Mouse (Mus musculus) testis, adult 2 months (tissue): ENCODE data around the gene Ufsp1. TPM values are rescaled to one million over a fixed set of nuclear protein-coding genes. Genes with fewer than 3 reads are reported as not detected.

ENCODE experiments used
- H3K27ac ChIP-seq: fragments of 200-500 bp; 2 replicates; pipeline ENCODE4 v1.5.1; 2012; ENCODE audit warnings: low read depth, low read length; ENCODE audit not compliant: control insufficient read depth, insufficient read depth
- H3K27me3 ChIP-seq: fragments of 200-500 bp; 2 replicates; pipeline ENCODE4 v1.6.1; 2012; ENCODE audit warnings: mild to moderate bottlenecking, low read length, moderate library complexity; ENCODE audit not compliant: control insufficient read depth, insufficient read depth
- H3K36me3 ChIP-seq: fragments of 200-500 bp; 2 replicates; pipeline ENCODE4 v1.6.1; 2012; ENCODE audit warnings: mild to moderate bottlenecking, low read length; ENCODE audit not compliant: control insufficient read depth, insufficient read depth
- H3K4me1 ChIP-seq: fragments of 200-500 bp; 2 replicates; pipeline ENCODE4 v1.6.1; 2012; ENCODE audit warnings: low read length; ENCODE audit not compliant: control insufficient read depth, insufficient read depth
- H3K4me3 ChIP-seq: fragments of 200-500 bp; 2 replicates; pipeline ENCODE4 v1.5.1; 2012; ENCODE audit warnings: low read depth, mild to moderate bottlenecking, low read length, moderate library complexity, mixed read lengths; ENCODE audit not compliant: control insufficient read depth
- CTCF ChIP-seq: fragments of 200-500 bp; IDR thresholded peaks from 2 replicates; pipeline ENCODE4 v1.5.1; 2012; ENCODE audit warnings: low read depth, mild to moderate bottlenecking, inconsistent platforms, low read length, moderate library complexity; ENCODE audit not compliant: control insufficient read depth, insufficient read depth, insufficient replicate concordance
- POLR2A ChIP-seq: fragments of 200-500 bp; IDR thresholded peaks from 2 replicates; pipeline ENCODE4 v1.6.1; 2012; ENCODE audit warnings: low read depth, mild to moderate bottlenecking, inconsistent platforms, low read length, moderate library complexity; ENCODE audit not compliant: control insufficient read depth
- polyA plus RNA-seq: library from polyadenylated mRNA; depleted of rRNA; stranded (reverse); fragments of >200 nt; gene quantifications from 2 replicates; pipeline ENCODE4 v1.2.3, GENCODE M21; 2012

Gene Ufsp1
- polyA plus RNA-seq, 1 experiment = 1.6 TPM

DNA sequence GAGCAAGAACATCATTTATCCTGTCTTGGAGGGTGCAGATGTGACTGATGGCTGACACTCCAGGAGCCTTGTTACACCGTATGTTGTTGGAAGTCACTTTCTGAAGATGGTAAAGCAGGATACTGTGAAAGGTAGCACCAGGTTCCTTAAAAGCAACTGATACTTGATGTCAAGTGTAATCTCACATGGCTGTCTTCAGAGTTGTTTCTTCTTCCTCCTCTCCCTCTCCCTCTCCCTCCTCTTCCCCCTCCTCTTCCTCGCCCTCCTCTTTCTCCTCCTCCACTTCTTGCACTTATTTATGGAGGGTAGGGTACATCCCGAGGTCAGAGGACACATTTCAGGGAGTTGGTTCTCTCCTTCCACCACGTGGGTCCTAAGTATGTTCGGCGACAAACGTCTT, 8.4 kb upstream of the Ufsp1 start:
- no peak overlapping the region for H3K27ac ChIP-seq
- H3K27me3 ChIP-seq = 0 out of 2 replicates have a peak, but pooled peaks cover 3% of the 10 kb centered on the region
- no peak overlapping the region for H3K4me3 ChIP-seq
- no peaks in the 10 kb centered on the region for H3K36me3 ChIP-seq
- TF ChIP-seq POLR2A (no peak), CTCF (no peak)
- H3K4me1 ChIP-seq = peaks cover 16% of the 10 kb centered on the region

- Histone ChIP-seq H3K4me3 (no peak overlapping the region), H3K27ac (no peak overlapping the region), H3K27me3 (0 out of 2 replicates have a peak, but pooled peaks cover 3% of the 10 kb centered on the region), H3K36me3 (no peaks in the 10 kb centered on the region), H3K4me1 (peaks cover 16% of the 10 kb centered on the region)
- TF ChIP-seq CTCF = peak; percentile 74; the same call in 1 of the 2 replicates
- TF ChIP-seq POLR2A = no peak
Observed at GRCm38 (mm10) chr5:137286655-137287031, 7.8 kb upstream of the Ufsp1 start.

- Histone ChIP-seq H3K36me3 (no peaks in the 10 kb centered on the region), H3K27me3 (0 out of 2 replicates have a peak, but pooled peaks cover 3% of the 10 kb centered on the region), H3K27ac (no peak within 1 kb of the TSS), H3K4me3 (peak within 1 kb of the TSS; percentile 25), H3K4me1 (peaks cover 16% of the 10 kb centered on the region)
- TF ChIP-seq POLR2A = no peak
- TF ChIP-seq CTCF = no peak
Observed at GRCm38 (mm10) chr5:137287032-137287952, 7.1 kb upstream of the Ufsp1 start, which contains the start of gene Ache. TSS of gene Ache (plus strand) at chr5:137287519.

GRCm38 (mm10) chr5:137287953-137288743, 6.3 kb upstream of the Ufsp1 start:
- Histone ChIP-seq H3K27me3 (0 out of 2 replicates have a peak, but pooled peaks cover 3% of the 10 kb centered on the region), H3K36me3 (no peaks in the 10 kb centered on the region), H3K4me1 (peaks cover 18% of the 10 kb centered on the region), H3K4me3 (no peak overlapping the region), H3K27ac (no peak overlapping the region)
- no peak for TF ChIP-seq POLR2A
- no peak for TF ChIP-seq CTCF

- H3K27me3 ChIP-seq = 0 out of 2 replicates have a peak, but pooled peaks cover 3% of the 10 kb centered on the region
- H3K4me3 ChIP-seq = no peak overlapping the region
- H3K36me3 ChIP-seq = no peaks in the 10 kb centered on the region
- no peak overlapping the region for H3K27ac ChIP-seq
- TF ChIP-seq CTCF (no peak), POLR2A (no peak)
- H3K4me1 ChIP-seq = peaks cover 17% of the 10 kb centered on the region
Observed at GRCm38 (mm10) chr5:137288999-137289470, 5.4 kb upstream of the Ufsp1 start.

DNA sequence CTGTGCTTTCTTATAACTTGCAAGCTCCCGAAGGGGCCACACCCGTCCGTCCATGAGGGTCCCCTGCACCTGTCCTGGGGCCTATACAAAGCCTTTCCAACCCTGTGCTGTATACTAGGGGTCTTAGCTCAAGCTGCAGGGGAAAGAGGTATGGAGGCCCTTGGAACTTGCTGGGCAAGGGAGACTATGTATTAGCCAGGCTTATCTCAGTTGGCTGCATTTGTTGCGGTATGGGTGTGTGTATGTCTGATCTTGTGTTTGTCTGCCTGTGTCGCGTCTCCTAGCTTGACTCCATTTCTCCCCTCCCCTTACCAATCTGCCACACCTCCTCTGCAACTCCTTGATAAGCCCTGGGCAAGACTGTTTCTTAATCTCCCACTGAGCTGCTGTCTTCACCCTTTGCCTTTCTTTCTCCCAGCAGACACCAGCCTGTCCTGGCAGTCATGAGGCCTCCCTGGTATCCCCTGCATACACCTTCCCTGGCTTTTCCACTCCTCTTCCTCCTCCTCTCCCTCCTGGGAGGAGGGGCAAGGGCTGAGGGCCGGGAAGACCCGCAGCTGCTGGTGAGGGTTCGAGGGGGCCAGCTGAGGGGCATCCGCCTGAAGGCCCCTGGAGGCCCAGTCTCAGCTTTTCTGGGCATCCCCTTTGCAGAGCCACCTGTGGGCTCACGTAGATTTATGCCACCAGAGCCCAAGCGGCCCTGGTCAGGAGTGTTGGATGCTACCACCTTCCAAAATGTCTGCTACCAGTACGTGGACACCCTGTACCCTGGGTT, 4.7 kb upstream of the Ufsp1 start:
- Histone ChIP-seq H3K27me3 (0 out of 2 replicates have a peak, but pooled peaks cover 3% of the 10 kb centered on the region), H3K4me1 (peaks cover 21% of the 10 kb centered on the region), H3K27ac (no peak overlapping the region), H3K4me3 (no peak overlapping the region), H3K36me3 (no peaks in the 10 kb centered on the region)
- no peak for TF ChIP-seq POLR2A
- no peak for TF ChIP-seq CTCF
